Mouse (Mus musculus) ES-E14 (cell line): ENCODE measurements at regions not wholly inside any gene's neighbourhood (a gene's known extent, or its start where the extent isn't known, plus 50 kb on each side); places are given as distances from the start of the nearest gene placed in this dataset.

ENCODE experiments used
- CHD2 ChIP-seq: IDR thresholded peaks from 2 replicates; pipeline ENCODE4 v1.6.1; 2014; ENCODE audit warnings: mild to moderate bottlenecking, low read depth, low read length, inconsistent platforms
- MAFK ChIP-seq: IDR thresholded peaks from 2 replicates; pipeline ENCODE4 v1.6.1; 2014; ENCODE audit warnings: mild to moderate bottlenecking, low read depth, low read length, inconsistent platforms; ENCODE audit not compliant: insufficient read depth
- ZC3H11A ChIP-seq: IDR thresholded peaks from 2 replicates; pipeline ENCODE4 v1.6.1; 2012; ENCODE audit warnings: low read depth, mild to moderate bottlenecking, inconsistent platforms, low read length, borderline replicate concordance

GRCm38 (mm10) chr15:56139451-56139850 is 1338.0 kb downstream of the Slc22a22 start:
- TF ChIP-seq ZC3H11A = no peak
- no peak for TF ChIP-seq CHD2
- no peak for TF ChIP-seq MAFK
